Mouse (Mus musculus) intestine, embryonic 15.5 days (tissue): ENCODE results near the gene Jmjd8. TPM values are rescaled to one million over a fixed set of nuclear protein-coding genes. Genes with fewer than 3 reads are reported as not detected.
"Not testable (repeated sequence)": the region's sequence is repeated elsewhere in the genome, so short reads cannot be mapped to it uniquely, and the experiment has no call there.

ENCODE experiments used
- ATAC-seq: fragments of 200-750 bp; cut with Nextera tagmentation; 2 replicates; pipeline ENCODE4 v1.8.0; 2017; ENCODE audit warnings: moderate TSS enrichment, moderate library complexity
- H3K27ac ChIP-seq: fragments of 300-500 bp; sonication (generic); 2 replicates; pipeline ENCODE4 v1.5.1; 2015; ENCODE audit warnings: mild to moderate bottlenecking, inconsistent platforms
- H3K27me3 ChIP-seq: fragments of 300-500 bp; sonication (generic); replicated peaks from 2 replicates; pipeline ENCODE4 v1.6.1; 2015; ENCODE audit warnings: inconsistent platforms
- H3K36me3 ChIP-seq: fragments of 300-500 bp; sonication (generic); 2 replicates; pipeline ENCODE4 v1.6.1; 2015; ENCODE audit warnings: inconsistent platforms
- H3K4me1 ChIP-seq: fragments of 300-500 bp; sonication (generic); replicated peaks from 2 replicates; pipeline ENCODE4 v1.6.1; 2015; ENCODE audit warnings: inconsistent platforms
- H3K4me2 ChIP-seq: fragments of 300-500 bp; sonication (generic); replicated peaks from 2 replicates; pipeline ENCODE4 v1.6.1; 2015; ENCODE audit warnings: mild to moderate bottlenecking, inconsistent platforms
- H3K4me3 ChIP-seq: fragments of 300-500 bp; sonication (generic); replicated peaks from 2 replicates; pipeline ENCODE4 v1.5.1; 2015; ENCODE audit warnings: inconsistent platforms
- H3K9ac ChIP-seq: fragments of 300-500 bp; sonication (generic); 2 replicates; pipeline ENCODE4 v1.6.1; 2015; ENCODE audit warnings: inconsistent platforms
- H3K9me3 ChIP-seq: fragments of 300-500 bp; sonication (generic); 2 replicates; pipeline ENCODE4 v1.6.1; 2016; ENCODE audit warnings: inconsistent platforms
- WGBS: fragments of 180-500 bp; shearing (Covaris S2); methylation state at CpG from one replicate; pipeline ENCODE4 v1.1.7; 2015; 5-methylcytosine and 5-hydroxymethylcytosine counted together
- polyA plus RNA-seq: library from polyadenylated mRNA; unstranded; fragments of >200 nt; fragmentation: Nextera tagmentation; extraction: Ambion mirVana; gene quantifications from 2 replicates; pipeline ENCODE4 v1.2.1, GENCODE M21; 2015

Gene Jmjd8
- polyA plus RNA-seq, 1 experiment from 2014 or later = 45.1 TPM

DNA sequence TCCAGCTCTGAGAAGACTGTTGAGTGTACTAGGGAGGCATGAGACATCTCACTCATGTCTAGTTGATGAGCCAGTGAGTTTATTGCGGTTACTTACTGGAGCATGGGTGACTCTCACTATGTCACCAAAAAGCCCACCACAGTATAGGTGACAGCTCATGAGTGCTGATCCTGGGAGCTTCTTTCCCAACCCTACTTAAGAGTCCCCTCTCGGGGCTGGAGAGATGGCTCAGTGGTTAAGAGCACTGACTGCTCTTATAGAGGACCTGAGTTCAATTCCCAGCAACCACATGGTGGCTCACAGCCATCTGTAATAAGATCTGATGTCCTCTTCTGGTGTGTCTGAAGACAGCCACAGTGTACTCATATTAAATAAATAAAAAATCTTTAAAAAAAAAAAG, 41.3 kb downstream of the Jmjd8 start:
- Histone ChIP-seq H3K9me3 (no peaks in the 10 kb centered on the region), H3K4me3 (no peak overlapping the region), H3K27me3 (no peaks in the 10 kb centered on the region), H3K4me2 (no peak overlapping the region), H3K9ac (no peak overlapping the region), H3K4me1 (peaks cover 15% of the 10 kb centered on the region; the same call in 1 of the 2 replicates), H3K27ac (no peak overlapping the region), H3K36me3 (no peaks in the 10 kb centered on the region)
- no peak for ATAC-seq
- WGBS = 87% methylated on average over 2 of the region's 2 CpGs

DNA sequence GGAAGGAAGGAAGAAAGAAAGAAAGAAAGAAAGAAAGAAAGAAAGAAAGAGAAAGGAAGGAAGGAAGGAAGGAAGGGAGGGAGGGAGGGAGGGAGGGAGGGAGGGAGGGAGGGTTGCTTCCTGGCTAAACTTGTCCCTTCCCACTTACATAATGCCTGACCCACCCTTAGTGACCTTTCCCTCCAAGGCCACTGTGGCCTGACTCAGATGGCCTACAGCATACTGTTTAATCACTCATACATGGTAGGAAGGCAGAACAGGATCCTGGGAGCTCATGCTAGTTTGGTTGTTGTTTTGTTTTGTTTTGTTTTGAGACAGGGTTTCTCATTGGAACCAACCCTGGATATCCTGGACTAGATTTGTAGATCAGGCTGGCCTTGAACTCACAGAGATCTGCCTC, 42.9 kb downstream of the Jmjd8 start:
- not testable (repeated sequence) for H3K4me2 ChIP-seq, H3K9ac ChIP-seq, H3K36me3 ChIP-seq, H3K4me3 ChIP-seq, H3K27ac ChIP-seq, H3K27me3 ChIP-seq, H3K9me3 ChIP-seq, ATAC-seq
- H3K4me1 ChIP-seq = peaks cover 21% of the 10 kb centered on the region

DNA sequence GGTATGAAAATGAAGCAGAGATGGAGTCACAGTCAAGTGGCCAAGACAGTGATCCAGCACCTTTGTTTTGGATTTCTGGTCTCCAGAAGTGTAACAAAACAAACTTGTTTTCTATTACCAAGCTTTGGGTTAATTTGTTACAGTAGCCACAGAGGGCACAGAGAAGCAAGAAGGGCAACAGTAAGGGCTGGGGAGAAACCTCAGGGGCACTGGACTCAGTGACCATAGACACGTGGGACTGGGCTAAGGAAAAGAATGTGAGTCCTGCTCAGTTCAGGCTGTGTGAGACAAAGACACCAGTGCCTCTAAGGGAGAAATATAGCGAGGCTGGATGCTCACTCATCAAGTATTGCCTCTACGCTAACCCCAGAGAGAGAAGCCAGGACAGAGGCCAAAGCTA, 44.0 kb downstream of the Jmjd8 start:
- Histone ChIP-seq H3K27me3 (no peaks in the 10 kb centered on the region), H3K4me1 (peaks cover 22% of the 10 kb centered on the region), H3K9me3 (no peaks in the 10 kb centered on the region), H3K27ac (no peak overlapping the region), H3K9ac (no peak overlapping the region), H3K36me3 (0 out of 2 replicates have a peak, but pooled peaks cover 1% of the 10 kb centered on the region), H3K4me2 (no peak overlapping the region), H3K4me3 (no peak overlapping the region)
- 79% methylated on average over 3 of the region's 3 CpGs for WGBS
- ATAC-seq = no peak

GRCm38 (mm10) chr17:25873405-25874147, 44.9 kb downstream of the Jmjd8 start:
- H3K36me3 ChIP-seq = peaks cover 8% of the 10 kb centered on the region; the same call in 1 of the 2 replicates
- no peaks in the 10 kb centered on the region for H3K9me3 ChIP-seq
- H3K27ac ChIP-seq = no peak overlapping the region
- H3K4me2 ChIP-seq = peak overlapping the region; percentile 88
- ATAC-seq = no peak
- H3K27me3 ChIP-seq = no peaks in the 10 kb centered on the region
- 79% methylated on average over 11 of the region's 11 CpGs for WGBS
- H3K4me3 ChIP-seq = 0 out of 2 replicates have a peak overlapping the region, but pooled peaks have one; percentile 64
- H3K9ac ChIP-seq = no peak overlapping the region
- peaks cover 19% of the 10 kb centered on the region for H3K4me1 ChIP-seq

GRCm38 (mm10) chr17:25874148-25874720, 45.6 kb downstream of the Jmjd8 start:
- peak overlapping the region; percentile 56; the same call in 1 of the 2 replicates for H3K27ac ChIP-seq
- H3K36me3 ChIP-seq = peaks cover 9% of the 10 kb centered on the region; the same call in 1 of the 2 replicates
- peak overlapping the region; percentile 88 for H3K4me2 ChIP-seq
- H3K4me1 ChIP-seq = peaks cover 19% of the 10 kb centered on the region
- peak overlapping the region; percentile 48 for H3K9ac ChIP-seq
- no peaks in the 10 kb centered on the region for H3K9me3 ChIP-seq
- no peak for ATAC-seq
- 7% methylated on average over 14 of the region's 14 CpGs for WGBS
- H3K4me3 ChIP-seq = peak overlapping the region; percentile 64
- H3K27me3 ChIP-seq = no peaks in the 10 kb centered on the region

DNA sequence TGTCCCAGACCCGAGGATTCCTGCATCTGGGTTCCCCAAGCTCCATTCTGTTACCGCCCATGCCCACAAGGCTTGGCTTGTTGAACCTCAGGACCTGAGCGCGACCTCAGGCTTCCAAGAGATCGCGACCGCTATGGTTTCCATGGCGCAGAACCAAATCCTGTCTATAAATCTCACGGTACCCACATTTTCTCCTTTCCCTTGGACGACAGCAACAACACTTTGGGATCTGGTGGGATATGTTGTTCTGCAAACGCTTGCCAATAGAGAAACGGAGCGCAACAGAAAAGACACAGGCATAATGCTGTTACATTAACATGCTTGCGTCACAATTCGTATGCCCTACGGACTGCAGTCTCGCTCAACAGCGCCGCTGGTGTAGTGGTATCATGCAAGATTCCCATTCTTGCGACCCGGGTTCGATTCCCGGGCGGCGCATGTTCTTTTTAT, 46.1 kb downstream of the Jmjd8 start, which contains the start of gene Mettl26:
TSS of gene Mettl26 (plus strand) at position 354 of the 450 bp plus-strand sequence.
- ATAC-seq = peak; percentile 87
- peak within 1 kb of the TSS; percentile 94 for H3K27ac ChIP-seq
- under 1% methylated on average over 25 of the region's 25 CpGs for WGBS

GRCm38 (mm10) chr17:25875171-25876136, 46.8 kb downstream of the Jmjd8 start:
- no peaks in the 10 kb centered on the region for H3K9me3 ChIP-seq
- 1% methylated on average over 59 of the region's 59 CpGs for WGBS
- H3K4me1 ChIP-seq = peaks cover 22% of the 10 kb centered on the region
- no peaks in the 10 kb centered on the region for H3K27me3 ChIP-seq
- H3K4me3 ChIP-seq = peak overlapping the region; percentile 64
- H3K4me2 ChIP-seq = peak overlapping the region; percentile 88
- peak overlapping the region; percentile 94 for H3K27ac ChIP-seq
- H3K36me3 ChIP-seq = peaks cover 9% of the 10 kb centered on the region; the same call in 1 of the 2 replicates
- H3K9ac ChIP-seq = peak overlapping the region; percentile 66
- peak; percentile 95 for ATAC-seq

More for the DNA sequence above, 46.1 kb downstream of the Jmjd8 start, which contains the start of gene Mettl26:
- peak within 1 kb of the TSS; percentile 66 for H3K9ac ChIP-seq
- peaks cover 9% of the 10 kb centered on the region; the same call in 1 of the 2 replicates for H3K36me3 ChIP-seq
- peaks cover 19% of the 10 kb centered on the region for H3K4me1 ChIP-seq
- no peaks in the 10 kb centered on the region for H3K27me3 ChIP-seq
- no peaks in the 10 kb centered on the region for H3K9me3 ChIP-seq
- peak within 1 kb of the TSS; percentile 88 for H3K4me2 ChIP-seq
- peak within 1 kb of the TSS; percentile 64 for H3K4me3 ChIP-seq

DNA sequence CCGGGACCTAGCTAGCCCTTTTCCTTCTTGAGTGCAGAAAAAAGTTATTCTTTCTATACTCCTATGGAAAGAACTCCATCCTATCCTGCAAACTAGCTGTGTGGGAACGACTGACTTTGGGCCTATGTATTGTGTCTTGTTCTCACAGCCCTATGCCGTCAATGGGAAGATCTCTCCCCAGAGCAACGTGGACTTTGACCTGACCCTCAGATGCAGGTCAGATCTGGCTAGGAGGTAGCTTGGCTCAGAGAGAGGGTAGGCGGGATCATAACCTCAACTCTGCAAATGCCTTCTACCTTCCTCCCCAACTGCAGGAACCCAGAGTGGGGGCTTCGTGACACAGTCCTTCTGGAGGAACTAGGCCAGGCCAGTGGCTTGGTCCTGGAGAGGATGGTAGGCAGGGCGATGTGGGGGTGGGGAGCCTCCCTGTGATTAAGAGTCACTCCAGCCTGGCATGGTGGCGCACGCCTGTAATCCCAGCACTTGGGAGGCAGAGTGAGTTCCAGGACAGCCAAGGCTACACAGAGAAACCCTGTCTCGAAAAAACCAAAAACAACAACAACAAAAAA, 47.8 kb downstream of the Jmjd8 start:
- Histone ChIP-seq H3K27ac (0 out of 2 replicates have a peak overlapping the region, but pooled peaks have one; percentile 94), H3K4me3 (peak overlapping the region; percentile 64), H3K4me2 (peak overlapping the region; percentile 88), H3K36me3 (peaks cover 9% of the 10 kb centered on the region; the same call in 1 of the 2 replicates), H3K4me1 (peaks cover 24% of the 10 kb centered on the region), H3K27me3 (no peaks in the 10 kb centered on the region), H3K9me3 (no peaks in the 10 kb centered on the region), H3K9ac (peak overlapping the region; percentile 66)
- 56% methylated on average over 10 of the region's 10 CpGs for WGBS
- ATAC-seq = no peak

- H3K4me3 ChIP-seq = no peak overlapping the region
- H3K9ac ChIP-seq = no peak overlapping the region
- H3K4me2 ChIP-seq = peak overlapping the region; percentile 88
- 96% methylated on average over 3 of the region's 3 CpGs for WGBS
- no peaks in the 10 kb centered on the region for H3K27me3 ChIP-seq
- H3K27ac ChIP-seq = no peak overlapping the region
- ATAC-seq = no peak
- peaks cover 26% of the 10 kb centered on the region for H3K4me1 ChIP-seq
- peaks cover 9% of the 10 kb centered on the region; the same call in 1 of the 2 replicates for H3K36me3 ChIP-seq
- no peaks in the 10 kb centered on the region for H3K9me3 ChIP-seq
Observed at GRCm38 (mm10) chr17:25877025-25877424, 48.4 kb downstream of the Jmjd8 start.

DNA sequence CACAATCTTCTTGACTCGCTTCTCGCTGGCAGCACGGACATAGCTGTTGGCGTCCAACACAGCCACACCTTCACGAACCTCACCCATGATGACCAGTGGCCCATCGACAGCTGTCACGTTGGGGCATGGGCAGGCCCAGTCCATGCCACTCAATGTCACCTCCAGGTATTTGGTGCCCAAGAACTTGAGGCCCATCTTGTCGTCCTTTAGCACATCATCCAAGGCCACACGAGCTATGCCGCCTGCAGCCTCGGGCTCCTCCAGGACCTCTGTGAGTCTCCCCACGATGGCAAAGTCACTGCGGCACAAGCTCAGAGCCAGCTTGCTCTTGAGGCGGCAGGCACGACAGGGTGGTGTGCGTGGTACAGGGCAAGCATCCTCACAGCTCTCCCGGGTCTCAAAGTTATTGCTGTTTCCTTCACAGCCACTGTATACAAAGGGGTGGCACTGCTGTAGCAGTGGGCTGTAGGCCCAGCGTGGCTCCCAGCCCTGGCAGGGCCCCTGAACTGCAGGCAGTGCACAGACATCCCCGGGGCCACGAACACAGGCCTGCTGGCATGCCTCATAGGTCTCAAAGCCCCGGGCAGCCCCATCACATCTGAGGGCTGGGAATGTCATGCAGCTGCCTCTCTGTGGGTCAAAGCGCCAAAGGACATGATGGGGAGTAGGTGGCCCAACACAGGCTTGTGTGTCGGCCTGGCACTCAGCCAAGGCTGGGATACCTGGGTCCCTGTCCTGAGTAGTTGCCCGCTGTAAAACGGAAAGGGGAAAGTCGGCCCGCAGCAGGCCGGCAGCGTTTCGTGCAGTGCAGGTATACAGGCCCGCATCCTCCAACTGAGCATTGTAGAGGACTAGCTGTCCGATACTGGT, 49.3 kb downstream of the Jmjd8 start:
- WGBS = 92% methylated on average over 32 of the region's 32 CpGs
- Histone ChIP-seq H3K36me3 (peaks cover 13% of the 10 kb centered on the region), H3K9me3 (no peaks in the 10 kb centered on the region), H3K4me2 (no peak overlapping the region), H3K27me3 (no peaks in the 10 kb centered on the region), H3K4me1 (peaks cover 26% of the 10 kb centered on the region), H3K4me3 (no peak overlapping the region), H3K9ac (no peak overlapping the region), H3K27ac (no peak overlapping the region)
- no peak for ATAC-seq
